Mouse (Mus musculus) spleen, adult 12 weeks (tissue): Measurements from ENCODE around the gene Ttyh2.
A peak's percentile ranks its signal among the peaks of the same experiment; 100 is the strongest.

Experiments used
- DNase-seq: peaks from one replicate; pipeline ENCODE4 v3.0.0; 2022; ENCODE audit warnings: low spot score

Ttyh2 gene

GRCm38 (mm10) chr11:114675341-114675825, at the start of gene Ttyh2:
Gene Ttyh2 (plus strand): TSS chr11:114675431.
- peak; percentile 60 for DNase-seq

DNA sequence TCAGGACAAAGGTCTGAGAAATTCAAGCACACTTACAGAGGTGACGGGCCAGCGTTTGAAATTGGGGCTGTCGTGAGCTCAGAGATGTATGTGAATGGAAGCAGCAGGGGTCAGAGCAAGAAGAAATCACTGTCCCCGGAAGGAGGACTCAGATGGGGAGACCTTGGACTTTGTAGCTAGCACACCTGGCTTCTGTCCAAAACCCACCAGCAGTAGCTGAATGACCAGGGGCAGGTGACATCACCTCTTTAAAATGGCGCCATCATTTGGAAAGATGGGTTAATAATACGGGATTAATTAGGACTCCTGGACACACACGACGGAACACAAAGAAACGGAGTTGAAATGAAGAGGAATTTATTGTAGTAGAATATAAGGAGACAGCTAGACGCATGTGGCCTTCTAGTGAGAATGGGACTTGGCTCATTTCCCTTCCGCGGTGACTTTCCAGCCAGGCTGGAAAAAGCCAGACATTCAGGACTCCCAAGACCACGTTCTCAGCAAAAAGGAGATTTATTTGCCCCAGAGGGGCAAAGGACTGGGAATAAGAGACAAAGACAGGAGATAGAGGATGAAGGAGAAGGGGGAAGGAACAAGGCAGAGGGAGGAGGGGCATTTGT, 49.0 kb upstream of the Ttyh2 start:
- no peak for DNase-seq

DNA sequence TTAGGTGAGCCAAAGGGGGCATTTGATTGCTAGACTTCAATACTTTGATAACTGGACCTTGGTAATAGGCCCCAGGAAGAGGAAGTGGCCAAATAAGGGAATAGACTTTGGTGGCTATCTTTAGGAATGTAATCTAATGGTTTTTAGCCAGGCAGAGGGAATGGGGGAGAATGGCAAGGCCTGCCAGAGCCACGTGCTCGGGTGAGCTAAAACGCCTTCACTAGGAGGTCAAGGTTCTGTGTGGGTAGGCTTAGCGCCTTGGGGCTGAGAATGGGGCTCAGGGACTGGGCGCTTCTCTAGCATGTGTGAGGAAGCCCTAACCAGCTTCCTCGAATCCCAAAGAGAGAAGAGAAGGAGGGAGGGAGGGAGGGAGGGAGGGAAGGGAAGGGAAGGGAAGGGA, 48.2 kb upstream of the Ttyh2 start:
- DNase-seq = no peak

- no peak for DNase-seq
These were observed 47.2 kb upstream of the Ttyh2 start for GRCm38 (mm10) chr11:114628032-114628431.

GRCm38 (mm10) chr11:114630044-114630443, 45.2 kb upstream of the Ttyh2 start:
- no peak for DNase-seq

DNA sequence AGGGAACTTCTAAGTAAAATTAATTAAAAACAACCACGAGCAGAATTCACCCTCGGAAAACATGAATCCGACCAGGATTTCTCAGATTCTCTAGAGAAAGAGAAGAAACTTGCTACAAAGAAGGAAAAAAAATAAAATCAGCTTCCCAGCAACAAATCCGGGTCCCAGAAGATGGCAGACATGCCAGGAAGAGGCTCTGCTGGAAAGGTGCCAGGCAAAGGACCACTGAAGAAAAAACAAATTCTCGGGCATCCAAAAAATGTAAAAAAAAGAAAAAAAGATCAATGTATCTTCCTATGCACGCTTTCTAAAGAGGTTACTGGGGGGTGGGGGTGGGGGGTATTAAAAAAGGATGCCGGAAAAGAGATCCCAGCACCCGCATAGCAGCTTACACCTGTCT, 43.0 kb upstream of the Ttyh2 start:
- no peak for DNase-seq

DNA sequence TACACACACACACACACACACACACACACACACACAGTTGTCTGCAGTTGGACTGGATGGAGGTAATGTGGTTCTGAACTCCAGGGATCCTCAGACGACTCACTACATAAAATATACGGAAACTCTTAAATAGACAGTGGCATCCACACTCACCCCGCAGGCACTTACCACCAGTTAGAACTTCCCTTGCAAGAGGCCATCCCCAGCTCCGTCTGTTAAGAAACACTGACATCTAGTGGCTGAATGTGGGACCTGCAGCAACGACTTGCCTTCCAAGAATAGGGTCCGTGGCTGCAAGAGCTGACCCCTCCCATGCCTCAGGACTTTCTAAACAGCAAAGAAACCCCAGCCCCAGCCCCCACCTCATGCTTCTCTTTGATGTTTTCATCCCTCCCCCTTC, 38.9 kb upstream of the Ttyh2 start:
- peak; percentile 36 for DNase-seq

DNA sequence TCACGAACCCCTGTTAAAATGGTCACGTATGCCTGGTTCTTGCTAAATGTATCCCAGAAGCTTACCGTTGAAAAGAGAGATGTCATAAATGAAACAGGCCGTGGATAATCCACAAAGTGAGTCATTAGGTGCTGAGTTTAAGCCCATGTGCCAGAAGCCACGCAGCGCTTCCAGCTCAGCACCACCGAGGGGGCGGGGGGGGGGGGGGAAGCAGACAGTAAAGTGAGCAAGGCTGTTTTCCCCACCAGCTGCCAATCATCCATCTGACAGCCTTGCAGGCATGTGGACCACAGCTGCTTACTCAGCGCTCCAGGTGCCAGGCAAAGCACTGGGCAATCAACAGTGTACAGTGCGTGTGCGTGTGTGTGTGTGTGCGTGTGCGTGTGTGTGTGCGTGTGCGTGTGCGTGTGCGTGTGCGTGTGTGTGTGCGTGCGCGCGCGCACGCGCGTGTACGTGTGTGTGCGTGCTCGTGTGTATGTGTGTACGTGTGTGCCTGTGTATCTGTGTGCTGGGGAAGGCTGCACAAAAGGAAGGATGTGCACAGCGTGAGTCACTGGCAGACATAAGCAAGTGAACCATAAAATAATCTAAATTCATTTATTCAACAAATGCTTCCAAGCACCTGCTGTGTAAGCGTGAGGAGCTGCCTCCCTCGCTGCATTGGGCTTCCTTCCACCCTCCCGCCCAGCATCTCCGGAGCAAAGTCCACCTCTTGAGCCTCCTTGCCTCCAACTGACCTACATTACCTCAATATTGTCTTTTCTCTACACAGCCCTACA, 38.3 kb upstream of the Ttyh2 start:
- DNase-seq = no peak

DNA sequence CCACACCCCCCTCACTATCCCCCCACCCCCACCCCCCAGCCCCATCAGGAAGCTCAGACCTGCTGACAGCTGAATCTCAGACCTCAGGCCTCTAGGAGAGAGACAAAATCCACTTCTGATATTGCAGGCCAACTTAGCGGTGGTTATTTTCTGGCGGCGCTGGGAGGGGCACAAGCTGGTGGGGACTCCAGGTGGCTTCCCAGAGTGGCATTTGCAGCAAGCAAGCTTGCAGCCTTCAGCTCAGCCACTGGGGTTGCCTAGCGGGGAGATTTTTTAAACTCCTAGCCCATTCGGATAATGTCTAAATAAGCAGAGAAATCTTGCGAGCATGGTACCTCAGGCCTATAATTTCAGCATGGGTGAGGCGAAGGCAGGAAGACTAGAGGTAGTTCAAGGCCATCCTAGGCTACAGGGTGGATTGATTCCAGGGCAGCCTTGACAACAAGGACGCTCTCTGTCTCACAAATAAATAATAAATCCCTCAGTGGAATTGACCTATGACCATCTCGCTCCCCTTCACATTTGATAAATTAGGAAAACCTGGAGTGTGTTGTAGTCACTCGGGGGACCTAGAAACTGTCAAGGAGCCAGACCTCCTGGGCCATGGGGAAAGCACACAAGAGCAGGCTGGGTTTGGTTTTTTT, 36.5 kb upstream of the Ttyh2 start:
- no peak for DNase-seq

DNA sequence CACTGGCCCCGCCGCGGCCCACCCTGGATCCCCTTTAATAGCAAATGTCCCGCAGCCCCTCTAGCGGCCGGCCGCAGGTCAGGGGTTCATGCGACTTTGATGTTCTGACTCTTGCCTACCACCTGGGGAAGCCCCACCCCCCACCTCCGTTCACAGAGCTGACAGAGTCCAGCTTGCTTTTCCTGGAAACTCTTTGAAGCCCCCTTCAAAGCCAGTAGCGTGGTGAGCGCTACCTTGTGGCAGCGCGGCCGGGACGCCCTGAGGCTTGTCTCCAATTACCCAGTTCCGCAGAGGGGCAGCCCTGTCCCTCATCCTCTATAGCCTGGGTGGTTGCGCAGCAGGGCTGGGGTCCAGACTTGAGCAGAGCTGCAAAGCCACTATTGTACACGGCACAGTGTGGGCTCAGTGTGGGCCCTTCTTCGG, 35.5 kb upstream of the Ttyh2 start:
- no peak for DNase-seq

GRCm38 (mm10) chr11:114640658-114641057, 34.6 kb upstream of the Ttyh2 start:
- no peak for DNase-seq

- no peak for DNase-seq
These were observed 34.1 kb upstream of the Ttyh2 start for GRCm38 (mm10) chr11:114641136-114641535.

DNA sequence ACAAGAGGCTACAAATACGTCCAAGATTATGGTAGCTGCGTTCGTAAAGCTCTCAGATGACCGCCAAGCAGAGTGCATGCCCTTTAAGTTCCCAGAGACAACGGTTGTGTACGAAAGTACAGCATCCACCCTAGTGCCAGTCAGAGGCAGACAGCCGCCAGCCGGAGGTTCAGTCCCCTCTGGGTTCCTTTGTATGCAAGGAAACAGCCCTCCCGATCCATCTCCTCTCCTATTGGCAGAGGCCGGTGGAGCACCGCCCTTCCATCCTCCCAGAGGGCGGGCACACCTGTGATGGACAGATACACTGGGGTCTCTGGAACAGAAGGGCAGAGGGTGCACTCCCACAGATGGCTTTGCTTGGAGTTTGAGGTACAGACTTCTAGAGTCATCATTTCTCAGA, 33.0 kb upstream of the Ttyh2 start:
- DNase-seq = no peak

DNA sequence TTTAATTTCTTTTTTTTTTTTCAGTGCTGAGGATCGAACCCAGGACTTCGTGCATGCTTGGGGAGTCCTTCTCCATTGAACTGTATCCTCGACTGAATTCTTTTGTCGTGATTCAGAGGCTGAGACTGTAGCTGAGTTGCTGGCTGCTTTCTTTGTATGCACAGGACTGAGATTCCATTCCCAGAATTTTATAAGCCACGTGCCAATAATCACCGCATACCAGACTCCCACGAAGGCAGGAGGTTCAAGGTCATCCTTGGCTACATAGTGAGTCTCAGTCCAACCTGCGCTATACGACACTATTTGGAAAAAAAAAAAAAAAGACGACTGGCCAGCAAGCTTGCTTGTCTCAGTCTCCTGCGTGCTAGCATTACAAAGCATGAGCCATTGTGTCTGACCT, 32.3 kb upstream of the Ttyh2 start:
- DNase-seq = no peak

- DNase-seq = no peak
These were observed 31.1 kb upstream of the Ttyh2 start for GRCm38 (mm10) chr11:114644122-114644521.

GRCm38 (mm10) chr11:114649510-114649909, 25.7 kb upstream of the Ttyh2 start:
- DNase-seq = no peak

DNA sequence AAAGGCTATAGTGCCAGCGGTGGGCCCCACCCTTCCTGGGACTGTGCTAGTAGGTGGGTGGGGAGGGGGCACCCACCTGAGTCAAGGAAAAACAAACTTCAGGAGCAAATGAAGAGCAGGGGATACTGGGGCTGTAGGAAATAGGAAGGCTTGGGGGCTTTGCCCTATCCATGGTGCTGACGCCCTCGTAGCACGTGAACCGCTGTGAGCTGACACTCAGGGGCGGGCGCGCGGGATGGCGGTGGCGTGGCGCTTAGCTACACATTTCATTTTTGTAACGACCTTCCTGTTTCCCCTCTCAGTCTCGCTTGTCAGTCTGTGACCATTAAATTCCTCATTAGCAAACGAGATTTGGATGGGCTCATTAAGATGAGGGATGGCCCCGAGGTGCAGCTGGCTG, 22.7 kb upstream of the Ttyh2 start:
- no peak for DNase-seq

DNA sequence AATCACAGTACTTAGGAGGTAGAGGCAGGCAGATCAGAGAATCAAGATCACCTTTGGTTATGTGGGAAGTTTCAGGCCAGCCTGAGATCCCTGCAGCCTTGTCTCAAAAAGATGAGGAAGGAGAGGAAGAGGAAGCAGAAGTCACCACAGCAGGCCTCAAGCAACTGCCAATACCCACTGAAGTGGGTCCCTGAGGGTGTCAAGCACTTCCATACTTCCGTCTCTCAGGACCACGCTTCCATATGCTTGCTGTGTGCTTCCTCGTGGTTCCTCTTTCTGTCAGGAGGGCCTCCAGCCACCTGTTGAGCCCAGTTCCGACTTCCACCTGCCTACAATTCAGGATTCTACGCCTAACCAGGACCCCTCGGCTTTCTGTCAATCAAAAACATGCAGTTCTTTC, 21.6 kb upstream of the Ttyh2 start:
- DNase-seq = no peak

DNA sequence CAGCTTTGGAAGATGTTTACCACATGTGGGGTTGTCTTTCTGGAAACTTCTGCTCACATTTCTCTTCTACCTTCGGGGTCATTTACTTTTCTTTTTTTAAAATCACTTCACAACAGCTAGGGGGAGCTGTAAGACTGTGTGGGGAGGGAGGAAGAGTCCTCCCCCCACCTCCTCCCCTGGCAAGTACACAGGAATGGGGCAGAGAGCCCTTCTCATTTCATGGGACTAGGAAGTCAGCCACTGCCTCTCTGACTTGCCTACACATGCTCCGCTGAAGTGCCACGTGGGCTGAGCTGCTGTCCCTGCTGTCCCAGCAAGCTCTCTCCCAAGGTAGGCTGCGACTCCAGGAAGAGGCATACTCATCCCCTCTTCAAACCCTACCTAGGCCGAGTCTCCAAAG, 20.7 kb upstream of the Ttyh2 start:
- DNase-seq = no peak

DNA sequence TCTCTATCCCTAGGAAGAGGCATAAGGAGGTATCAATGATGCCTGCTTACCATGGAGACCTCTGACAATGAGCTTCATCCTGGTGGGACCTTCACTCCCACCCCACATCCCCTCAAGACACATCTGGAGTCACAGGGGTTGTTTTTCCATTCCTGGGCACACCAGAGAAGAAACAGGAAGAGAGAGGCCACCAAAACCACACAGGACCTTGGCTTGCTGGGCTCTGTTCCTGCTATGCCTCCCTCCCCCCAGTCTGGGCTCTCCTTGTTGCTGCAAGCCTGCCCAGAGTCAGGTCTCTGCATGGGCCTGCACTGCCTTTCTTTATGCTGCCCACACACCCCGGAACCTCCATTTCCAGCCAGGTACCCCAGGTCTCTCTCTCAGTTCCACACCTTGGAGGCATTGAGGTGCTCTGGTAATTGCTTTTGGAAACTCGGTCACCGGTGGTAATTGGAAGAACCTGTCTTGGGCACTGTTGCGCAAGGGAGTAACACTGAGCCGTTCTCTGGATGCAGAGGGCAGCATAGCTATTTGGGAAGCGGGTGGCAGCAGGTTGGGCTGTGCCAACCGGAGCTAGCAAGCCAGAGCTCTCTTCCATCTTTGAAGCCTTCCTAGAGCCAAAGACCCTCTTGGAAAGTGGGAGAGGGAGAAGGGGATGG, 19.8 kb upstream of the Ttyh2 start:
- DNase-seq = no peak

- DNase-seq = no peak
These were observed 18.1 kb upstream of the Ttyh2 start for GRCm38 (mm10) chr11:114656994-114657644.

DNA sequence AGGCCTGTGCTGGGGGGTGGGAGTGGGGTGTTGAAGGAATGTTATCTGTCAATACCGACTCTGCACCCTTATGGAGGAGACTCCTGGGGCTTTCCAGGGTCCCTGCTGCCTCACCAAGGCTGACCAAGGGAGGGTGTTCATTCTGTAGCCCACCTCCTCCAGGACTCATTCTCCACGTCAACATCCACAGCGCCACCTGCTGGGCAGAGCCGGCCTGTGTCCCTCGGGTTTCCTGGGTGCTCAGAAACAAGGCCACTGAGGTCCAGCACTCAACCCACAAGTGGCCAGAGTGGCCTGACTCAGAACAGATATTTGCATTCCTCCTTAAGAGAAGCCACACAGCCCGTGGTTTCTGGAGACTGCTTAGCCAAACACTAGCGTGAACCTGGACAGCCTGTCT, 17.5 kb upstream of the Ttyh2 start:
- no peak for DNase-seq
